Mouse (Mus musculus) testis, adult 2 months (tissue): ENCODE data around the gene Efhc2.

Source experiments
- CTCF ChIP-seq: fragments of 200-500 bp; IDR thresholded peaks from 2 replicates; pipeline ENCODE4 v1.5.1; 2012; ENCODE audit warnings: low read depth, mild to moderate bottlenecking, inconsistent platforms, low read length, moderate library complexity; ENCODE audit not compliant: control insufficient read depth, insufficient read depth, insufficient replicate concordance
- POLR2A ChIP-seq: fragments of 200-500 bp; IDR thresholded peaks from 2 replicates; pipeline ENCODE4 v1.6.1; 2012; ENCODE audit warnings: low read depth, mild to moderate bottlenecking, inconsistent platforms, low read length, moderate library complexity; ENCODE audit not compliant: control insufficient read depth

DNA sequence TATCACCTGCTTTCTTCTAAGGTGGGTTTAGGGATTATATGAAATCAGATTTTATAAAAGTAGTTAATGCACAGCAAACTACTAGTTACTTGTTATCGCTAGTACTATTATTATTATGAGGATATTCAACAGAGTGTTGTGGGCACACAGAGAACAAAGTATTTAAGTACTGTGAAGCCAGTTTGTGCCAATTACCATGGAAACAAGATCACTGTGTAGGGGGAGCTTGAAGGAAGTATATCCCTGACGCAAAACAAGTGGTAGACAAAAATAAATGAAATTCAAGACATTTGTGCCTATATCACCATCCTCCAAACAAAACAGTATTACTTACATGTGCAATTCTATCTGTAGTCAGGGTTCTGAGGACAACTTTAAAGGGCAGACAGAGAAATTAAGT is 105.7 kb downstream of the Efhc2 start:
- TF ChIP-seq POLR2A (no peak), CTCF (no peak)
